Mouse (Mus musculus): ENCODE results near the gene Cmtm1. TPM values are rescaled to one million over a fixed set of nuclear protein-coding genes. Genes with fewer than 3 reads are reported as not detected.

Gene Cmtm1
- total and polyA plus RNA-seq, 3 experiments: not detected

GRCm38 (mm10) chr8:104247908-104248275, 62.1 kb downstream of the Cmtm1 start:
- peak overlapping the region; percentile 89 for H3K27ac ChIP-seq (ENCODE audit: insufficient read depth, low read depth)
- TF ChIP-seq ELF1 (IDR thresholded peaks at IDR 0.05; ENCODE audit: low read depth, low read length) (no peak), MAZ (IDR thresholded peaks at IDR 0.05; ENCODE audit: low read depth, low read length) (no peak), SIN3A (IDR thresholded peaks at IDR 0.05; ENCODE audit: low read length) (no peak; the same call in 1 of the 2 replicates), TBP (conservative IDR thresholded peaks at IDR 0.05; ENCODE audit: low read depth, low read length) (no peak), USF1 (IDR thresholded peaks at IDR 0.05; ENCODE audit: low read depth, low read length) (no peak), JUND (conservative IDR thresholded peaks at IDR 0.05; ENCODE audit: low read depth, low read length) (no peak), E2F4 (IDR thresholded peaks at IDR 0.05; ENCODE audit: insufficient replicate concordance, low read depth, low read length) (no peak), UBTF (IDR thresholded peaks at IDR 0.05; ENCODE audit: low read depth, low read length) (no peak), CHD2 (IDR thresholded peaks at IDR 0.05; ENCODE audit: low read length) (no peak), MAFK (IDR thresholded peaks at IDR 0.05; ENCODE audit: insufficient replicate concordance, low read length) (no peak), MAX (IDR thresholded peaks at IDR 0.05; ENCODE audit: low read length) (no peak), PAX5 (IDR thresholded peaks at IDR 0.05; ENCODE audit: low read length) (no peak), SMC3 (IDR thresholded peaks at IDR 0.05; ENCODE audit: low read depth, low read length) (no peak), ETS1 (conservative IDR thresholded peaks at IDR 0.05; ENCODE audit: low read depth, low read length) (no peak), POLR2A (IDR thresholded peaks at IDR 0.05; ENCODE audit: low read depth, low read length) (no peak), ZC3H11A (IDR thresholded peaks at IDR 0.05; ENCODE audit: low read depth, low read length) (no peak), ZMIZ1 (IDR thresholded peaks at IDR 0.05; ENCODE audit: low read depth, low read length) (no peak), ZKSCAN1 (IDR thresholded peaks at IDR 0.05; ENCODE audit: borderline replicate concordance, low read depth, low read length) (no peak), IRF4 (IDR thresholded peaks at IDR 0.05; ENCODE audit: low read depth, low read length) (no peak)
- peak; percentile 45 for DNase-seq (ENCODE audit: extremely low read depth)
- H3K4me1 ChIP-seq (ENCODE audit: control insufficient read depth in 1 of 2, insufficient read depth in 2 of 2): peaks cover 6 to 46% of the 10 kb centered on the region in 2 experiments
- no peaks in the 10 kb centered on the region for H3K9me3 ChIP-seq (replicated peaks; ENCODE audit: low read length)
- H3K27me3 ChIP-seq (replicated peaks): no peaks in the 10 kb centered on the region
- in situ Hi-C loops (cut with MboI; ENCODE audit: low pct_ligation_motif_present, low pct_unique_long_range_greater_than_20kb, low sequenced_read_pairs) (loop anchor here (10.0 kb wide), 1 partner anchor 87 kb away; the partner anchor contains the start of gene Cmtm3), dilution Hi-C loops (cut with MboI; ENCODE audit: extremely low pct_ligation_motif_present, extremely low pct_unique_long_range_greater_than_20kb, low sequenced_read_pairs) (no loop called here)
- peaks cover 2% of the 10 kb centered on the region; the same call in 1 of the 2 replicates for H3K79me2 ChIP-seq (replicated peaks; ENCODE audit: control insufficient read depth, extremely low read depth, insufficient read depth, poor library complexity, severe bottlenecking)
- H3K4me3 ChIP-seq (replicated peaks in 1 of 3; ENCODE audit: low read depth in 2 of 3, low read length in 2 of 3, poor library complexity in 1 of 3): peak overlapping the region; percentile 65 to 92 (median 87)
- H3K4me2 ChIP-seq (ENCODE audit: insufficient read depth, low read depth, poor library complexity, severe bottlenecking): peak overlapping the region; percentile 92
- peaks cover 3 to 19% of the 10 kb centered on the region in 2 experiments for H3K36me3 ChIP-seq (replicated peaks in 1 of 2; ENCODE audit: control insufficient read depth in 1 of 2, insufficient read depth in 1 of 2, low read length in 1 of 2)
- peak overlapping the region; percentile 94 for H3K9ac ChIP-seq (ENCODE audit: insufficient read depth, low read depth)

GRCm38 (mm10) chr8:104247054-104247907, 62.7 kb downstream of the Cmtm1 start:
- in situ Hi-C loops (cut with MboI; ENCODE audit: low pct_ligation_motif_present, low pct_unique_long_range_greater_than_20kb, low sequenced_read_pairs) (loop anchor here (10.0 kb wide), 1 partner anchor 88 kb away; the partner anchor contains the start of gene Cmtm3), dilution Hi-C loops (cut with MboI; ENCODE audit: extremely low pct_ligation_motif_present, extremely low pct_unique_long_range_greater_than_20kb, low sequenced_read_pairs) (no loop called here)
- Histone ChIP-seq H3K27me3 (replicated peaks) (no peaks in the 10 kb centered on the region), H3K4me1 (ENCODE audit: control insufficient read depth in 1 of 2, insufficient read depth in 2 of 2) (peaks cover 4 to 41% of the 10 kb centered on the region in 2 experiments), H3K27ac (ENCODE audit: insufficient read depth, low read depth) (peak overlapping the region; percentile 97), H3K4me3 (replicated peaks in 1 of 3; ENCODE audit: low read depth in 2 of 3, low read length in 2 of 3, poor library complexity in 1 of 3) (peak overlapping the region; percentile 65 to 92 (median 87)), H3K9me3 (replicated peaks; ENCODE audit: low read length) (no peaks in the 10 kb centered on the region), H3K4me2 (ENCODE audit: insufficient read depth, low read depth, poor library complexity, severe bottlenecking) (peak overlapping the region; percentile 92), H3K79me2 (replicated peaks; ENCODE audit: control insufficient read depth, extremely low read depth, insufficient read depth, poor library complexity, severe bottlenecking) (0 out of 2 replicates have a peak, but pooled peaks cover 2% of the 10 kb centered on the region), H3K9ac (ENCODE audit: insufficient read depth, low read depth) (peak overlapping the region; percentile 94), H3K36me3 (replicated peaks in 1 of 2; ENCODE audit: control insufficient read depth in 1 of 2, insufficient read depth in 1 of 2, low read length in 1 of 2) (peaks cover 9 to 24% of the 10 kb centered on the region in 2 experiments)
- peak; percentile 96 for DNase-seq (ENCODE audit: extremely low read depth)
- no peak for TF ChIP-seq NRF1 (IDR thresholded peaks at IDR 0.05; ENCODE audit: low read depth, low read length)
- no peak for TF ChIP-seq RCOR1 (conservative IDR thresholded peaks at IDR 0.05; ENCODE audit: low read depth, low read length)
- TF ChIP-seq IRF4 (IDR thresholded peaks at IDR 0.05; ENCODE audit: low read depth, low read length): peak; percentile 77
- TF ChIP-seq MAFK (IDR thresholded peaks at IDR 0.05; ENCODE audit: insufficient replicate concordance, low read length): peak; percentile 40; the same call in 1 of the 2 replicates
- TF ChIP-seq ZNF384 (IDR thresholded peaks at IDR 0.05; ENCODE audit: low read depth, low read length): peak; percentile 76
- peak; percentile 59 for TF ChIP-seq ELF1 (IDR thresholded peaks at IDR 0.05; ENCODE audit: low read depth, low read length)
- TF ChIP-seq TCF12 (IDR thresholded peaks at IDR 0.05; ENCODE audit: low read depth, low read length): peak; percentile 82
- TF ChIP-seq MYC (IDR thresholded peaks at IDR 0.05; ENCODE audit: low read depth, low read length): peak; percentile 75; the same call in 1 of the 2 replicates
- TF ChIP-seq POLR2AphosphoS2 (IDR thresholded peaks at IDR 0.05; ENCODE audit: low read depth, low read length): no peak
- peak; percentile 86; the same call in 1 of the 2 replicates for TF ChIP-seq MAZ (IDR thresholded peaks at IDR 0.05; ENCODE audit: low read depth, low read length)
- TF ChIP-seq MAX (IDR thresholded peaks at IDR 0.05; ENCODE audit: low read length): peak; percentile 61; the same call in 1 of the 2 replicates
- no peak for TF ChIP-seq CTCF (conservative IDR thresholded peaks at IDR 0.05 in 1 of 2, IDR thresholded peaks at IDR 0.05 in 1 of 2; ENCODE audit: low read depth in 2 of 2, low read length in 2 of 2)
- peak; percentile 63 for TF ChIP-seq ETS1 (conservative IDR thresholded peaks at IDR 0.05; ENCODE audit: low read depth, low read length)
- TF ChIP-seq EP300 (IDR thresholded peaks at IDR 0.05; ENCODE audit: low read length): peak; percentile 58; the same call in 1 of the 2 replicates
- TF ChIP-seq NELFE (IDR thresholded peaks at IDR 0.05; ENCODE audit: low read depth, low read length): 0 out of 2 replicates have a peak, but pooled peaks have one; percentile 18
- TF ChIP-seq HCFC1 (IDR thresholded peaks at IDR 0.05; ENCODE audit: low read depth, low read length): 0 out of 2 replicates have a peak, but pooled peaks have one; percentile 42
- TF ChIP-seq SMC3 (IDR thresholded peaks at IDR 0.05; ENCODE audit: low read depth, low read length): no peak
- peak; percentile 62; the same call in 1 of the 2 replicates for TF ChIP-seq MXI1 (IDR thresholded peaks at IDR 0.05; ENCODE audit: low read depth, low read length)
